Mouse (Mus musculus) hindbrain, embryonic 15.5 days (tissue): ENCODE data around the gene Cfap54. TPM values are rescaled to one million over a fixed set of nuclear protein-coding genes. Genes with fewer than 3 reads are reported as not detected.

Experiments used
- ATAC-seq: fragments of 200-750 bp; cut with Nextera tagmentation; 2 replicates; pipeline ENCODE4 v1.8.0; 2017; ENCODE audit warnings: low read depth, moderate number of reproducible peaks, moderate TSS enrichment; ENCODE audit not compliant: low FRiP score
- H3K27ac ChIP-seq: fragments of 300-500 bp; sonication (generic); replicated peaks from 2 replicates; pipeline ENCODE4 v1.5.1; 2015; ENCODE audit warnings: mild to moderate bottlenecking, inconsistent platforms
- H3K27me3 ChIP-seq: fragments of 300-500 bp; sonication (generic); 2 replicates; pipeline ENCODE4 v1.6.1; 2015; ENCODE audit warnings: control low read depth, inconsistent platforms
- H3K36me3 ChIP-seq: fragments of 300-500 bp; sonication (generic); 2 replicates; pipeline ENCODE4 v1.6.1; 2015; ENCODE audit warnings: control low read depth, inconsistent platforms
- H3K4me1 ChIP-seq: fragments of 300-500 bp; sonication (generic); replicated peaks from 2 replicates; pipeline ENCODE4 v1.6.1; 2015; ENCODE audit warnings: control low read depth, inconsistent platforms
- H3K4me2 ChIP-seq: fragments of 300-500 bp; sonication (generic); 2 replicates; pipeline ENCODE4 v1.6.1; 2015; ENCODE audit warnings: moderate library complexity, mild to moderate bottlenecking, inconsistent platforms
- H3K4me3 ChIP-seq: fragments of 300-500 bp; sonication (generic); 2 replicates; pipeline ENCODE4 v1.5.1; 2015; ENCODE audit warnings: mild to moderate bottlenecking, inconsistent platforms
- H3K9ac ChIP-seq: fragments of 300-500 bp; sonication (generic); 2 replicates; pipeline ENCODE4 v1.6.1; 2015; ENCODE audit warnings: inconsistent platforms
- H3K9me3 ChIP-seq: fragments of 300-500 bp; sonication (generic); 2 replicates; pipeline ENCODE4 v1.6.1; 2016; ENCODE audit warnings: control low read depth, inconsistent platforms
- WGBS: fragments of 180-500 bp; shearing (Covaris S2); methylation state at CpG from one replicate; pipeline ENCODE4 v1.1.7; 2015; 5-methylcytosine and 5-hydroxymethylcytosine counted together
- polyA plus RNA-seq: library from polyadenylated mRNA; unstranded; fragments of >200 nt; fragmentation: Nextera tagmentation; extraction: Ambion mirVana; gene quantifications from 2 replicates; pipeline ENCODE4 v1.2.1, GENCODE M21; 2015

Cfap54 gene
- polyA plus RNA-seq, 1 experiment from 2014 or later: 3.3 TPM

DNA sequence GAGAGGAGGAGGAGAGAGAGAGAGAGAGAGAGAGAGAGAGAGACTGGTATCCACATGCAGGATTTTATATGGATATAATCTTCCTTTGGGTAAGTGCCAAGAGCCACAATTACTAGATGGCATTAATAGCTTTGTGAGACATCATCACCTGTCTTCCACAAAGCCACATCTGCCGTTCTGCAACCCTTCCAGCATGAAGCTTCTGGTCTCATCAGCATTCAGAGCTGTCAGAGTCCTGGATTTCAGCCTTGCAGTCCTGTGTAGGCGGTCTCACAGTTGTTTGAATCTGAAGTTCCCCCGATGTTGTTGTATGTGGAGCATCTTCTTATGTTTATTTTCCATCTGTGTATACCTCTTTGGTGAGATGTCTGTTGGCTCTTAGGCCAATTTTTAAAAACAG, 9.7 kb downstream of the Cfap54 start:
- Histone ChIP-seq H3K4me1 (no peaks in the 10 kb centered on the region), H3K36me3 (no peaks in the 10 kb centered on the region), H3K4me2 (no peak overlapping the region), H3K4me3 (no peak overlapping the region), H3K27ac (no peak overlapping the region), H3K27me3 (no peaks in the 10 kb centered on the region), H3K9ac (no peak overlapping the region), H3K9me3 (no peaks in the 10 kb centered on the region)
- WGBS: 69% methylated on average over 3 of the region's 3 CpGs
- no peak for ATAC-seq

GRCm38 (mm10) chr10:93070121-93070898, 11.1 kb downstream of the Cfap54 start:
- no peaks in the 10 kb centered on the region for H3K27me3 ChIP-seq
- H3K4me2 ChIP-seq: no peak overlapping the region
- H3K36me3 ChIP-seq: no peaks in the 10 kb centered on the region
- no peak for ATAC-seq
- no peak overlapping the region for H3K9ac ChIP-seq
- no peaks in the 10 kb centered on the region for H3K4me1 ChIP-seq
- WGBS: 74% methylated on average over 9 of the region's 9 CpGs
- no peak overlapping the region for H3K27ac ChIP-seq
- no peaks in the 10 kb centered on the region for H3K9me3 ChIP-seq
- H3K4me3 ChIP-seq: no peak overlapping the region

GRCm38 (mm10) chr10:93069721-93070120, 11.7 kb downstream of the Cfap54 start:
- H3K4me2 ChIP-seq: no peak overlapping the region
- 84% methylated on average over 6 of the region's 6 CpGs for WGBS
- no peak overlapping the region for H3K4me3 ChIP-seq
- no peaks in the 10 kb centered on the region for H3K4me1 ChIP-seq
- H3K9me3 ChIP-seq: no peaks in the 10 kb centered on the region
- H3K36me3 ChIP-seq: no peaks in the 10 kb centered on the region
- H3K9ac ChIP-seq: no peak overlapping the region
- ATAC-seq: no peak
- no peak overlapping the region for H3K27ac ChIP-seq
- no peaks in the 10 kb centered on the region for H3K27me3 ChIP-seq

DNA sequence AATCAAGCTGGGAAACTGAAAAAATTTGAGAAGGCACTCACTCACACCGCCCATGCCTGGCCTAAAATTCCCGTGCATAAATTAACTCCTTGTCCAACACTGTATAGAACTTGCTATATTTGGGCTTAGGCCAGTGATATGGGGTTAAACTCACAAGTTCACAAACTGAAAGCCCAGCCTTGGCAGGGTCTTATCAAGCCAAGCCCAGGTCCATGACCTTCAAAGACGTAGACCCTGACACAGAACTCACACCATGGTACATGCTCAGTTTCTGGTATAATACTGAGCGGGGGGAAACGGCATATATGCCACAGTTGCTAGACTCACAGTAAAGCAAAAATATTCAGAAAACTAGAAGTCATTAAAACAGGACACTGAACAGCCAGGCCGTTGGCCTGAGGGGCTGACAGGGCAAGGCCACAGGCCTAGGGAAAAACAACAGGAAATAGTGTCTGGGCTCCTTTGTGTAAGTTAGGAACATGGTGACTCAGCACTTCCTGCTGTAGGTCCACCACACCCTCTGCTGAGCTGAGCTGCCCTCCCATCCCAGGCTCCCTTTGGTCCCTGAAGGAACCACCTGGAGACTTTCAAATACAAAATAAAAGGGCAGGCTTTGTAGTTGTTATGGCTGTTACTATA, 12.3 kb downstream of the Cfap54 start:
- Histone ChIP-seq H3K4me1 (no peaks in the 10 kb centered on the region), H3K4me2 (no peak overlapping the region), H3K36me3 (no peaks in the 10 kb centered on the region), H3K4me3 (no peak overlapping the region), H3K27me3 (no peaks in the 10 kb centered on the region), H3K27ac (0 out of 2 replicates have a peak overlapping the region, but pooled peaks have one; percentile 2), H3K9ac (no peak overlapping the region), H3K9me3 (no peaks in the 10 kb centered on the region)
- WGBS: 86% methylated on average over 6 of the region's 6 CpGs
- ATAC-seq: no peak

GRCm38 (mm10) chr10:93064973-93065372, 16.4 kb downstream of the Cfap54 start:
- no peak overlapping the region for H3K4me2 ChIP-seq
- H3K27ac ChIP-seq: no peak overlapping the region
- no peak overlapping the region for H3K9ac ChIP-seq
- H3K4me1 ChIP-seq: no peaks in the 10 kb centered on the region
- H3K27me3 ChIP-seq: no peaks in the 10 kb centered on the region
- WGBS: 79% methylated on average over 10 of the region's 10 CpGs
- H3K4me3 ChIP-seq: no peak overlapping the region
- no peak for ATAC-seq
- no peaks in the 10 kb centered on the region for H3K36me3 ChIP-seq
- no peaks in the 10 kb centered on the region for H3K9me3 ChIP-seq

GRCm38 (mm10) chr10:93063576-93063975, 17.8 kb downstream of the Cfap54 start:
- Histone ChIP-seq H3K4me3 (no peak overlapping the region), H3K36me3 (no peaks in the 10 kb centered on the region), H3K27me3 (no peaks in the 10 kb centered on the region), H3K9me3 (no peaks in the 10 kb centered on the region), H3K9ac (no peak overlapping the region), H3K4me2 (no peak overlapping the region), H3K27ac (no peak overlapping the region), H3K4me1 (no peaks in the 10 kb centered on the region)
- WGBS: 57% methylated on average over 3 of the region's 3 CpGs
- ATAC-seq: no peak

- Histone ChIP-seq H3K9me3 (no peaks in the 10 kb centered on the region), H3K4me1 (no peaks in the 10 kb centered on the region), H3K27me3 (no peaks in the 10 kb centered on the region), H3K27ac (no peak overlapping the region), H3K4me2 (no peak overlapping the region), H3K36me3 (no peaks in the 10 kb centered on the region), H3K4me3 (no peak overlapping the region), H3K9ac (no peak overlapping the region)
- ATAC-seq: no peak
- 88% methylated on average over 4 of the region's 4 CpGs for WGBS
Measured at GRCm38 (mm10) chr10:93062395-93062794, 19.0 kb downstream of the Cfap54 start.

DNA sequence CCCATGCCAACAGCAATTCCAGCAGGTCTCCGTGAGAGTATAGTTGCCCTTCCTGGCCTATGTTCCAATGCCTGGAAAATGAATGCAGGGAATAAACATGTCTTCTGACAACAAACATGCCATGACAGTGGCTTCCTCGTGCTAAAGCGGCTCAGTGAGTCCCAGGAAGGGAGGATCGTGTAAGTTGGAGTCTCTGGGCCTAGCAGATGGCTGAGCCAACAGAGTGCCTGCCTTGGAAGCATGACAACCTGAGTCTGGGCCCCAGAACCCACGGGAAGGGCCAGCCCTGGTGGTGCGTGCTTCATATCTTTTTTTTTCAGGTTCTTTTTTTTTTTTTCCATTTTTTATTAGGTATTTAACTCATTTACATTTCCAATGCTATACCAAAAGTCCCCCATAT, 27.6 kb downstream of the Cfap54 start:
- Histone ChIP-seq H3K4me1 (no peaks in the 10 kb centered on the region), H3K9ac (no peak overlapping the region), H3K4me3 (no peak overlapping the region), H3K4me2 (no peak overlapping the region), H3K36me3 (no peaks in the 10 kb centered on the region), H3K9me3 (no peaks in the 10 kb centered on the region), H3K27me3 (no peaks in the 10 kb centered on the region), H3K27ac (no peak overlapping the region)
- 73% methylated on average over 6 of the region's 6 CpGs for WGBS
- no peak for ATAC-seq

DNA sequence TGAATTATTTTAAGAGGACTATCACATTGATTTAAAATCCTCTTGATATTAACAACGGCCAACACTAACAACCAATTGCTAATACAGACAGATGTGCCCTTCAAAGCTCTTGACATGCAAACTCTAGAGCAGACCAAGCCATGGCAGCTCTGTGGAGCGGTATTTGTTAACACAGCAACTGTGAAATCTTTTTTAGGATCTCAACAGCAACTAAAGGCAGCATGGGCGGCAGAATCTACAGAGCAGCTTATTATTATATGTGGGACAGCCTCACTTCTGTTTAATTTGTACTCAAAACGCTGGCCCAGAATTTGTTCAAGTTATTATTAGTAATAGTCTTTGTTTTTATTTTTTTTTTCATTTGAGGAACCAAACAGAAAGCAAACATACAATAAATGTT, 28.1 kb downstream of the Cfap54 start:
- no peak for ATAC-seq
- Histone ChIP-seq H3K36me3 (no peaks in the 10 kb centered on the region), H3K27ac (no peak overlapping the region), H3K4me2 (no peak overlapping the region), H3K9me3 (no peaks in the 10 kb centered on the region), H3K4me1 (no peaks in the 10 kb centered on the region), H3K9ac (no peak overlapping the region), H3K4me3 (no peak overlapping the region), H3K27me3 (no peaks in the 10 kb centered on the region)
- whole genome bisulfite sequencing: 85% methylated on average over 4 of the region's 4 CpGs

GRCm38 (mm10) chr10:93051016-93051726, 30.2 kb downstream of the Cfap54 start:
- H3K27ac ChIP-seq: no peak overlapping the region
- no peaks in the 10 kb centered on the region for H3K9me3 ChIP-seq
- 0 out of 2 replicates have a peak overlapping the region, but pooled peaks have one; percentile 26 for H3K9ac ChIP-seq
- no peaks in the 10 kb centered on the region for H3K36me3 ChIP-seq
- H3K27me3 ChIP-seq: no peaks in the 10 kb centered on the region
- 33% methylated on average over 13 of the region's 13 CpGs for whole genome bisulfite sequencing
- H3K4me2 ChIP-seq: peak overlapping the region; percentile 48
- peak; percentile 59; the same call in 1 of the 2 replicates for ATAC-seq
- no peaks in the 10 kb centered on the region for H3K4me1 ChIP-seq
- peak overlapping the region; percentile 23 for H3K4me3 ChIP-seq

- WGBS: 43% methylated on average over 3 of the region's 3 CpGs
- Histone ChIP-seq H3K4me2 (no peak overlapping the region), H3K27ac (no peak overlapping the region), H3K4me3 (no peak overlapping the region), H3K4me1 (no peaks in the 10 kb centered on the region), H3K9ac (no peak overlapping the region), H3K27me3 (no peaks in the 10 kb centered on the region), H3K9me3 (no peaks in the 10 kb centered on the region), H3K36me3 (no peaks in the 10 kb centered on the region)
- no peak for ATAC-seq
Measured at GRCm38 (mm10) chr10:93050571-93050970, 30.8 kb downstream of the Cfap54 start.

DNA sequence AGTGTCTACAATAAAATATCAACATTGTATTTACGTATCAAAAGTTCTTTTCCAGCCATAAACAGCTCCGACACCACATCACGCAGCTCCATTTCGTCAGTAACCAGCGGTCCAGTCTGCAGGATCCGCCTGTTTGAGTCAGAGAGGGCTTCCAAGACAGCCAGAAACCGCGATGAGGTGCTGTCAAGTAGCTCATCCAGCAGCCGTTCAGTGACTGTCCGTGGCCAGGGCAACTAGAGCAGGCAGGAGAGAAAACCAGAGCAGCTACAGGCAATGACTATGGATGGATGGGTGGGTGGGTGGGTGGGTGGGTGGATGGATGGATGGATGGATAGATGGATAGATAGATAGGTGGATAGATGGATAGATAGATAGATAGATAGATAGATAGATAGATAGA, 38.2 kb downstream of the Cfap54 start:
- no peak for ATAC-seq
- no peak overlapping the region for H3K4me2 ChIP-seq
- H3K36me3 ChIP-seq: no peaks in the 10 kb centered on the region
- H3K4me3 ChIP-seq: no peak overlapping the region
- no peak overlapping the region for H3K27ac ChIP-seq
- H3K9me3 ChIP-seq: no peaks in the 10 kb centered on the region
- no peaks in the 10 kb centered on the region for H3K4me1 ChIP-seq
- WGBS: 91% methylated on average over 10 of the region's 10 CpGs
- no peak overlapping the region for H3K9ac ChIP-seq
- H3K27me3 ChIP-seq: no peaks in the 10 kb centered on the region
